Mouse (Mus musculus) heart, embryonic 12.5 days (tissue): ENCODE data around the gene Rhod. TPM values are rescaled to one million over a fixed set of nuclear protein-coding genes. Genes with fewer than 3 reads are reported as not detected.
"Not testable (repeated sequence)": the region's sequence is repeated elsewhere in the genome, so short reads cannot be mapped to it uniquely, and the experiment has no call there.

Source experiments
- ATAC-seq: fragments of 200-750 bp; cut with Nextera tagmentation; 2 replicates; pipeline ENCODE4 v1.8.0; 2017; ENCODE audit warnings: moderate TSS enrichment, moderate library complexity; ENCODE audit not compliant: insufficient number of reproducible peaks, low FRiP score
- H3K27ac ChIP-seq: fragments of 300-500 bp; sonication (generic); 2 replicates; pipeline ENCODE4 v1.5.1; 2016; ENCODE audit warnings: mild to moderate bottlenecking, moderate library complexity; ENCODE audit not compliant: poor library complexity, severe bottlenecking
- H3K27me3 ChIP-seq: fragments of 300-500 bp; sonication (generic); replicated peaks from 2 replicates; pipeline ENCODE4 v1.6.1; 2016; ENCODE audit warnings: mild to moderate bottlenecking, moderate library complexity
- H3K36me3 ChIP-seq: fragments of 300-500 bp; sonication (generic); 2 replicates; pipeline ENCODE4 v1.6.1; 2016; ENCODE audit warnings: mild to moderate bottlenecking, moderate library complexity
- H3K4me1 ChIP-seq: fragments of 300-500 bp; sonication (generic); replicated peaks from 2 replicates; pipeline ENCODE4 v1.6.1; 2016; ENCODE audit warnings: mild to moderate bottlenecking
- H3K4me2 ChIP-seq: fragments of 300-500 bp; sonication (generic); 2 replicates; pipeline ENCODE4 v1.6.1; 2016; ENCODE audit warnings: mild to moderate bottlenecking, moderate library complexity
- H3K4me3 ChIP-seq: fragments of 300-500 bp; sonication (generic); 2 replicates; pipeline ENCODE4 v1.5.1; 2016; ENCODE audit warnings: mild to moderate bottlenecking
- H3K9ac ChIP-seq: fragments of 300-500 bp; sonication (generic); 2 replicates; pipeline ENCODE4 v1.6.1; 2016; ENCODE audit warnings: mild to moderate bottlenecking, moderate library complexity
- H3K9me3 ChIP-seq: fragments of 300-500 bp; sonication (generic); replicated peaks from 2 replicates; pipeline ENCODE4 v1.6.1; 2016; ENCODE audit warnings: mild to moderate bottlenecking, moderate library complexity
- WGBS: fragments of 180-500 bp; shearing (Covaris S2); methylation state at CpG from one replicate; pipeline ENCODE4 v1.1.7; 2016; 5-methylcytosine and 5-hydroxymethylcytosine counted together
- polyA plus RNA-seq: library from polyadenylated mRNA; unstranded; fragments of >200 nt; fragmentation: Nextera tagmentation; extraction: Ambion mirVana; gene quantifications from 2 replicates; pipeline ENCODE4 v1.2.1, GENCODE M21; 2016

The Rhod gene
- polyA plus RNA-seq, 1 experiment from 2014 or later = 23.8 TPM

DNA sequence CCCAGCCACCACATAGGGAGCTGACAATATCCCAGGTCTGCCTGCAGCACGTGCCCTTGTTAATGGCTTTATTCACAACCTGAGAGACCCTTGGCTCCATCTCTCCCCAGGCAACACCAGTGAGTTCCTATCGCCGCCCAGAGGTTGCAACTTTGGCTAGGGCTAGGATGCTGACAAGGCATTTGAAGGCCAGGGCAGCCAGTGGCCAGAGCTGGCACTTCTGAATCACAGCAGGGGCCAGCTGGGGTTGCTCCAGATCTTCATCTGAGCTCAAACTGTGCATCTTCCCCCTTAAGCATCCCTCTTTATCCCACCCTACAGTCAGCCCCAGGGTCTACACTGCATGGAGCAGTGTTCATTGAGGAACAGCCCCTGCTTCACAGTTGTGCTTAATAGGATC lies 35.5 kb upstream of the Rhod start:
- Histone ChIP-seq H3K27ac (no peak overlapping the region), H3K4me3 (no peak overlapping the region), H3K9ac (no peak overlapping the region), H3K4me2 (no peak overlapping the region), H3K4me1 (peaks cover 17% of the 10 kb centered on the region), H3K36me3 (no peaks in the 10 kb centered on the region), H3K27me3 (peaks cover 45% of the 10 kb centered on the region), H3K9me3 (no peaks in the 10 kb centered on the region)
- WGBS = 42% methylated on average over 3 of the region's 3 CpGs
- no peak for ATAC-seq

GRCm38 (mm10) chr19:4473549-4473948 lies 34.3 kb upstream of the Rhod start:
- no peak overlapping the region for H3K9ac ChIP-seq
- no peaks in the 10 kb centered on the region for H3K36me3 ChIP-seq
- H3K4me3 ChIP-seq = no peak overlapping the region
- WGBS = 85% methylated on average over 5 of the region's 5 CpGs
- H3K9me3 ChIP-seq = no peaks in the 10 kb centered on the region
- H3K27me3 ChIP-seq = peaks cover 48% of the 10 kb centered on the region
- H3K4me2 ChIP-seq = no peak overlapping the region
- H3K27ac ChIP-seq = no peak overlapping the region
- no peak for ATAC-seq
- H3K4me1 ChIP-seq = peaks cover 17% of the 10 kb centered on the region

DNA sequence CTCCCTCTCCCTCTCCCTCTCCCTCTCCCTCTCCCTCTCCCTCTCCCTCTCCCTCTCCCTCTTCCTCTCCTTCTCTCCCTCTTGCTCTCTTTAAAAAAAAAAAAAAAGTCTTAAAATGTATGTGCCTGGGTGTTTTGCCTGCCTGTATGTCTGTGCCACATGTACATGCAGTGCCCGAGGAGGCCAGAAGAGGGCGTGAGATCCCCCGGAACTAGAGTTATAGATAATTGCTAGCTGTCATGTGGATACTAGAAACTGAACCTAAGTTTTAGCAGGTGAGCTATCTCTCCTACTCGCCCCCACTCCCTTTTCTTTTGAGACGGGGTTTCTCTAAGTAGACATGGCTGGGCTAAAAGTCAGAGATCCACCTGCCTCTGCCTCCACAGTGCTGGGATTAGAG lies 29.1 kb upstream of the Rhod start:
- no peaks in the 10 kb centered on the region for H3K9me3 ChIP-seq
- peaks cover 5% of the 10 kb centered on the region; the same call in 1 of the 2 replicates for H3K4me1 ChIP-seq
- no peaks in the 10 kb centered on the region for H3K36me3 ChIP-seq
- 0 out of 2 replicates have a peak, but pooled peaks cover 18% of the 10 kb centered on the region for H3K27me3 ChIP-seq
- no peak overlapping the region for H3K4me3 ChIP-seq
- no peak for ATAC-seq
- WGBS = 28% methylated on average over 5 of the region's 5 CpGs
- H3K27ac ChIP-seq = no peak overlapping the region
- H3K4me2 ChIP-seq = no peak overlapping the region
- no peak overlapping the region for H3K9ac ChIP-seq

DNA sequence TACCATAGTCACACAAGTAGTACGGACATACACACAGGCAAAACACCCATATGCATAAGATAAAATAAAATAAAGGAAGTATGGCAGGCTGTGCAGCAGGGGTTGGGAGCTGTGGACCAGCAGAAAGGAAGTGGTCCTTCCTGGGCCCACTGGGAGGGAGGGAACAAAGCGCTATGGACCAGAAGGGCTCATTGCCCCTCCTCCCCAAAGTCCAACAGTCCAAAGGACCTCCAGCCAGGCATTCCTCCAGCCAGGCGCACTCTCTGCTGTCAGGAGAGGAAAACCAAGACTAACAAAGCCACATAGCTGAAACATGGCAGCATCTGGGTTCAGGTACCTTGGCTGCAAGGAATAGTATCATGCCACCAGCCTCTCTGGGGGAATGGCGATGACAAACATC lies 25.4 kb upstream of the Rhod start:
- Histone ChIP-seq H3K27me3 (0 out of 2 replicates have a peak, but pooled peaks cover 8% of the 10 kb centered on the region), H3K27ac (no peak overlapping the region), H3K4me3 (no peak overlapping the region), H3K4me2 (no peak overlapping the region), H3K9me3 (no peaks in the 10 kb centered on the region), H3K4me1 (peaks cover 5% of the 10 kb centered on the region; the same call in 1 of the 2 replicates), H3K36me3 (no peaks in the 10 kb centered on the region), H3K9ac (no peak overlapping the region)
- 84% methylated on average over 4 of the region's 4 CpGs for WGBS
- ATAC-seq = no peak

DNA sequence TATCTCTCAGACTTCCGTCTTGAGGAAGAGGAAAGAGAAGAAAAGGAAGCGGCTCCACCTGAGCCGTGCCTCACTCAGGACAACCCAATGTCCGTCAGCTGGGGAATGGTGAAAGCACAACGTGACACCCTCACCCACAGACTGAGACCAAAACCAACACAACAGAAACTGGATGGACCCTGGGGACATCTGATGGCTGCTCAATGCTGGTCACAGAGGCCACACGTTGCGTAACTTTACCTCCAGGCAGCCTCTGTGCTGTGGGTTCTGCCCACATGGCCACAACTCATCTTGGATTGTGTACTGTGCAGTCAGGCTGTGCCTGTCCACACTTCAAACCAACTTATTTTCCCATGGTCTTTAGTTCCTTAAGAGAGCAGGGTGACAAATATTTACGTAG lies 22.7 kb upstream of the Rhod start:
- peaks cover 5% of the 10 kb centered on the region; the same call in 1 of the 2 replicates for H3K4me1 ChIP-seq
- WGBS = 73% methylated on average over 8 of the region's 8 CpGs
- H3K9ac ChIP-seq = no peak overlapping the region
- no peak overlapping the region for H3K27ac ChIP-seq
- H3K27me3 ChIP-seq = no peaks in the 10 kb centered on the region
- H3K9me3 ChIP-seq = no peaks in the 10 kb centered on the region
- no peak for ATAC-seq
- H3K36me3 ChIP-seq = no peaks in the 10 kb centered on the region
- no peak overlapping the region for H3K4me3 ChIP-seq
- no peak overlapping the region for H3K4me2 ChIP-seq

- Histone ChIP-seq H3K4me3 (no peak overlapping the region), H3K27me3 (0 out of 2 replicates have a peak, but pooled peaks cover 4% of the 10 kb centered on the region), H3K4me2 (no peak overlapping the region), H3K9ac (no peak overlapping the region), H3K36me3 (no peaks in the 10 kb centered on the region), H3K4me1 (no peaks in the 10 kb centered on the region), H3K9me3 (no peaks in the 10 kb centered on the region), H3K27ac (no peak overlapping the region)
- WGBS = 12% methylated on average over 11 of the region's 11 CpGs
- no peak for ATAC-seq
These were observed 17.0 kb upstream of the Rhod start for GRCm38 (mm10) chr19:4456227-4456626.

- H3K36me3 ChIP-seq = no peaks in the 10 kb centered on the region
- no peak for ATAC-seq
- no peak overlapping the region for H3K27ac ChIP-seq
- 79% methylated on average over 15 of the region's 15 CpGs for WGBS
- no peak overlapping the region for H3K4me2 ChIP-seq
- 0 out of 2 replicates have a peak, but pooled peaks cover 4% of the 10 kb centered on the region for H3K27me3 ChIP-seq
- no peaks in the 10 kb centered on the region for H3K4me1 ChIP-seq
- H3K9me3 ChIP-seq = no peaks in the 10 kb centered on the region
- no peak overlapping the region for H3K4me3 ChIP-seq
- H3K9ac ChIP-seq = no peak overlapping the region
These were observed 16.0 kb upstream of the Rhod start for GRCm38 (mm10) chr19:4455071-4455800.

DNA sequence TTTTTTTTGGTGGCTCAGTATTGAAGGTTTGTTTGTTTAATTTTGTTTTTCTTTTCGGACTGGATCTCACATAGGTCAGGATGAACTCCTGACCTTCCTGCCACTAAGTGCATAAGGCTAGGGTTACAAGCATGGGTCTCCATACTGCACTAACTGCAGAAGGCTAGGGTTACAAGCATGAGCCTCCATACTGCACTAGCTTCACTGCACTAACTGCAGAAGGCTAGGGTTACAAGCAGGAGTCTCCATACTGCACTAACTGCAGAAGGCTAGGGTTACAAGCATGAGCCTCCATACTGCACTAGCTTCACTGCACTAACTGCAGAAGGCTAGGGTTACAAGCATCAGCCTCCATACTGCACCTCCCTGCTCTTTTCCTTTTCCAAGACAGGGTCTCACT lies 14.8 kb upstream of the Rhod start:
- H3K27me3 ChIP-seq, H3K9me3 ChIP-seq, H3K9ac ChIP-seq, H3K4me3 ChIP-seq, H3K4me2 ChIP-seq, ATAC-seq, H3K27ac ChIP-seq, H3K4me1 ChIP-seq, H3K36me3 ChIP-seq: not testable (repeated sequence)
- WGBS = 43% methylated on average over 1 of the region's 1 CpGs

DNA sequence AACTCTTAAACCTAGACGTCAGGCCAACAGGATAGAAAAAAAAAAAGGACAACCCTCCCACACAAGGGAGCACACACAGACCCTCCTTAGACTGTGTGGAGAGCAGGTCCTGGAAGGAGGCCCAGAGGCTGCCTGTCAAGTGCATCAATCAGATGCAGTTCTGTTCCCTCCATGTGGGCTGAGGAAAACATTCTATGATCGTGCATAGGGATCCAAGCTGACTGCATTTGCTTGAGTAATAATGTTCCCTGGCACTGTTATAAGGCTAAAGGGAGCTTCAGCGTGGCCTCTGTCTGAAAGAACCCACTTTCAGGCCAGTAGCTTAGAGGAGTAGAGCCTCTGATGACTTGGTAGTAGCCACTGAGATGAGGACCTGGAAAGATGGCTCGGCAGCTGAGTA lies 13.3 kb upstream of the Rhod start:
- WGBS = 41% methylated on average over 4 of the region's 4 CpGs
- no peaks in the 10 kb centered on the region for H3K4me1 ChIP-seq
- H3K27me3 ChIP-seq = 0 out of 2 replicates have a peak, but pooled peaks cover 4% of the 10 kb centered on the region
- no peak overlapping the region for H3K4me3 ChIP-seq
- H3K9me3 ChIP-seq = no peaks in the 10 kb centered on the region
- no peak overlapping the region for H3K9ac ChIP-seq
- no peak overlapping the region for H3K4me2 ChIP-seq
- 0 out of 2 replicates have a peak, but pooled peaks cover 1% of the 10 kb centered on the region for H3K36me3 ChIP-seq
- no peak for ATAC-seq
- H3K27ac ChIP-seq = no peak overlapping the region

DNA sequence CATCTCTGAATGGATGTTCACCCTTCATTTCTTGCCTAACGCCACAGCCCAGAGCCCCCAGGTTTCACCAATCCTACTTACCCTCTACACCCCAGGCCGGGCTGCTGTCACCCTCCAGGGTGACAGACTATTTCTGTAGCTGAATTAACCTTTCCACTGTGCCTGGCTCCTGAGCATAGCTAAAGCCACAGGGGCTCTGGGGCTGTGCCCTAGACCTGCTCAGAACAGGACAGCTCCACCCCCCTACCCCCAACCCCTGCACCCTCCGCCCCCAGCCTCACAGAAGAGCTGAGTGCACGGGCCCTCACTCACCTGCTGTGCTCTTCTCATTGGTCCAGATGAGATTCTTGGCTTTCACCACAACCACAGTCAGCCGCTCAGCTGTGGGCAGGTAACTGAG lies 12.7 kb upstream of the Rhod start:
- WGBS = 33% methylated on average over 5 of the region's 5 CpGs
- Histone ChIP-seq H3K4me1 (no peaks in the 10 kb centered on the region), H3K27me3 (0 out of 2 replicates have a peak, but pooled peaks cover 4% of the 10 kb centered on the region), H3K4me2 (no peak overlapping the region), H3K36me3 (0 out of 2 replicates have a peak, but pooled peaks cover 2% of the 10 kb centered on the region), H3K9ac (no peak overlapping the region), H3K27ac (no peak overlapping the region), H3K9me3 (no peaks in the 10 kb centered on the region), H3K4me3 (no peak overlapping the region)
- ATAC-seq = no peak

- no peaks in the 10 kb centered on the region for H3K4me1 ChIP-seq
- no peak overlapping the region for H3K4me2 ChIP-seq
- H3K27me3 ChIP-seq = 0 out of 2 replicates have a peak, but pooled peaks cover 4% of the 10 kb centered on the region
- H3K9me3 ChIP-seq = no peaks in the 10 kb centered on the region
- WGBS = 38% methylated on average over 8 of the region's 8 CpGs
- no peak for ATAC-seq
- H3K9ac ChIP-seq = no peak overlapping the region
- H3K27ac ChIP-seq = no peak overlapping the region
- H3K36me3 ChIP-seq = 0 out of 2 replicates have a peak, but pooled peaks cover 3% of the 10 kb centered on the region
- H3K4me3 ChIP-seq = no peak overlapping the region
These were observed 11.9 kb upstream of the Rhod start for GRCm38 (mm10) chr19:4451098-4451497.
